Mouse (Mus musculus): ENCODE measurements around the gene Gnl2.
A peak's percentile ranks its signal among the peaks of the same experiment; 100 is the strongest.

Gnl2 gene

DNA sequence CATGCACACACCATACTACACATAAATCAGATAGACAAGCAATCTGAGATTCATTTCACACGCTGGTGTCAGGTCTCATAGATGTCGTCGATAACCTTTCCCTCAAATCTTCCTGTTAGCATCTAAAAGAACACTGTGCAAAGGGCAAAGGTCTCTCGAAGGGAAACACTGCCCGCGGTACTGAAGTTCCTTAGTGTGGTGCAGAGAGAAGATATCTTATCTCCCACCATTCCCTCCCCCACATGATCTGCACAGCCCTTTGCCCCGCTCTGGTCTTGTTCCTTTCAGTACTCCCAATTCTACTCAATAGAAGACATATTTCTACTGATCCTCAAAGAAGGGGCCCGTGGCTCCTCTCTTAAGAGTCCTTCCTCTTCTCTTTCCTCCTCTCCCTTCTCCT is 13.4 kb upstream of the Gnl2 start:
- DNase-seq (ENCODE audit: low spot score), result no peak

DNA sequence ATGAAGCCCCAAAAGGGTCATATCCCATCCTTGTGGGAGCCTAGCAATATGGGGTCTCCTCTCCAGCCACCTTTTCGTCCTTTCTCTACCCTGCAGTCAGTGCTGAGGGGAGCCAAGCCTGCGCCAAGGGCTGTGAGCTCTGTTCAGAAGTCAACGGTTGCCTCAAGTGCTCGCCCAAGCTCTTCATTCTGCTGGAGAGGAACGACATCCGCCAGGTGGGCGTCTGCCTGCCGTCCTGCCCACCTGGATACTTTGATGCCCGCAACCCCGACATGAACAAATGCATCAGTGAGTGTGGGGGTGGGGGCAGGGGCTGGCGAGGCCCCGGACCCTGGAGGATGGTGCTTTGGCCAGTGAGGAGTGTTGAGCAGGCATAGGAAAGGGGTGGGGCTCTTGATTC is 11.5 kb upstream of the Gnl2 start:
- DNase-seq (ENCODE audit: low spot score), result no peak

DNA sequence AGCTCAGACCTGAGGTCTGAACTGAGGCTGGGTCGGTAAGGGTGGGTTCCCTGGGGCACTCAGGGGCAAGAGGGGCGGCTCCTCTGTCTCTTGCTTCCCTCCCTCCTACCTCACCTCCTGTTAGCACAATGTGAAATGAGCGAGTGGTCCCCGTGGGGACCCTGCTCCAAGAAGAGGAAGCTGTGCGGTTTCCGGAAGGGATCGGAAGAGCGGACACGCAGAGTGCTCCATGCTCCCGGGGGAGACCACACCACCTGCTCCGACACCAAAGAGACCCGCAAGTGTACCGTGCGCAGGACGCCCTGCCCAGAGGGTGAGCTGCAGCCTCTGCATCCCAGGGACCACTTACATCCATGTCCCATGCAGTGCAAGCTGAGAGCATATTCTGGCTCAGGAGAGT is 8.9 kb upstream of the Gnl2 start:
- DNase-seq (ENCODE audit: low spot score), result no peak

DNA sequence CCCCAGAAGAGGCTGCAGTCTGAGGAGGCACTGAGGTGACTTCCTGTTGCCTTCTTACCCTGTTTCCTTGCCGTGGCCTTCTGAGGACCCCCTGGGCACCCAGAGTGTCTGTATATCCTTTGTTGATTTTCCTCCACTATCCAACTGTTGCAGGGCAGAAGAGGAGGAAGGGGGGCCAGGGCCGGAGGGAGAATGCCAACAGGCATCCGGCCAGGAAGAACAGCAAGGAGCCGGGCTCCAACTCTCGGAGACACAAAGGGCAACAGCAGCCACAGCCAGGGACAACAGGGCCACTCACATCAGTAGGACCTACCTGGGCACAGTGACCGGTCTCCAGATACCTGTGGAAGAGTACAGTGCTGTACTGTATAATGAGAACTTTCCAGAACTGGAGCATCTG is 8.2 kb upstream of the Gnl2 start:
- no peak for DNase-seq (ENCODE audit: low spot score)

DNA sequence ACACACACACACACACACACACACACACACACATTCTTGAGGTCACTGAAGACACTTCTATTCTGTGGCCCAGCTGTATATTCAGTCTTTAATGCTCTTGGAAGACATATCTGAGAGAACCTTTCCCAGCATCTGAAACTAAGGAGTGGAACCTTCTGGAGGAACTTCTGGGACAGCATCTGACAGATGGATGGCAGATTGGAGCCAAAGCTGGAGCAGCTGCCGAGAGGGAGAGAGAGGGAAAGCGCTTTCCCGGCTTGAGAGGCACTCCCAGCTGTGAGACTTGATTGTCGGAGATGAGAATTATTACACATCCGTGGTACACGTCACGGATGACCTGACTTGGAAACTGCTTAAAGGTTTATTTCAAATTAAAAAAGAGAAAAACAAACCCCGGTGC is 7.7 kb upstream of the Gnl2 start:
- no peak for DNase-seq (ENCODE audit: low spot score)

DNA sequence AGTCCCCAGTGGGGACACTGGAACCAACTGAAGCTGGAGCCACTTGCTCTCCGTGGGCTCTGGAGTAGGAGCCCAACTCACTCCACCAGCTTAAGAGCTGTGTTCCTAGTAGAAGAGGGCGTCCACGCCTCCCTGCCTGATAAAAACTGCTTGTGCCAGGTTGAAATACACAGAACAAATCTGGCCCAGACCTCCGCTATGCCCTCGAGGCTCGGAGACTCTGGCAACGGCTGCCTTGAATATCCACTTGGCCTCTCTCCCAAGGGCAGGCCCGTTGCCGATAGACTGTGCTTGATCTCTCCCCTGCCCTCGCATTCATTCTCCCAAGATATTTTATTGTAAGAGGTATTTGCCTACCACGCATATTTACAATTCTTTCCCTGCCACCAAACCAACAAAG is 1.0 kb downstream of the Gnl2 start:
- DNase-seq (ENCODE audit: low spot score), result no peak

DNA sequence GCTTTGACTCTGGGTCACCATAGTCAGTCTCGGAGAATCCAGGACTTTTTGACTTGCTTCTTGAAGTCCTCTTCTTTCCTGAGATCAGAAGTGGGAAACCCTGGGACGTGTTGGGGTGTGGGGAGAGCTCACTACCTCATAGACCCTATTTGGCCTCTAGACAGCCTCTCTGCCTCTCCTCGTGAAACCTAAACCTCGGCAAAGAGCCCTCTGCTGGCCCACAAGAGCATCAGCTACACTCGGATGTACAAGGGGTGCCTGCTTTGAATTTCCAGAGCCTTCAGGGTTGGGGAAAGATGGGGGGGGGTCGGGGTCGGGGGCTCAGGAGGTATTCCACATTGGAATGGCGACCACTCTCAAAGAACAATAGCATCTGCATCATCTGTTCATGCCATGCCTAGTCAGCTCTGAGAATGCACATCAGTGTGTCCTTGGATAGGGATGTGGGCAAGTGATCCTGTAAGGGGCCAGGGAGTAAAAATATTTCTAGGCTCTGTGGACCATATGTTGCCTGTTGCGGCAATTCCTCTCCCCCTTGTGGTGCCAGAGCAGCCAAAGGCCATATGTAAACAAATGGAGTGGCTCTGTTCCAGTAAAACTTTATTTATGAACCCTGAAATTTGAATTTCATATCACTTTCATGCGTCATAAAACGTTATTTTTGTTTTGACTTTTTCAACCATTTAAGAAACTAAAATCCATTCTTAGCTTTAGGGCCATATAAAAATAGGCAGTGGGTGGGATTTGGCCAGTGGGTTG is 4.6 kb downstream of the Gnl2 start:
- peak; percentile 24 for DNase-seq (ENCODE audit: low spot score)

DNA sequence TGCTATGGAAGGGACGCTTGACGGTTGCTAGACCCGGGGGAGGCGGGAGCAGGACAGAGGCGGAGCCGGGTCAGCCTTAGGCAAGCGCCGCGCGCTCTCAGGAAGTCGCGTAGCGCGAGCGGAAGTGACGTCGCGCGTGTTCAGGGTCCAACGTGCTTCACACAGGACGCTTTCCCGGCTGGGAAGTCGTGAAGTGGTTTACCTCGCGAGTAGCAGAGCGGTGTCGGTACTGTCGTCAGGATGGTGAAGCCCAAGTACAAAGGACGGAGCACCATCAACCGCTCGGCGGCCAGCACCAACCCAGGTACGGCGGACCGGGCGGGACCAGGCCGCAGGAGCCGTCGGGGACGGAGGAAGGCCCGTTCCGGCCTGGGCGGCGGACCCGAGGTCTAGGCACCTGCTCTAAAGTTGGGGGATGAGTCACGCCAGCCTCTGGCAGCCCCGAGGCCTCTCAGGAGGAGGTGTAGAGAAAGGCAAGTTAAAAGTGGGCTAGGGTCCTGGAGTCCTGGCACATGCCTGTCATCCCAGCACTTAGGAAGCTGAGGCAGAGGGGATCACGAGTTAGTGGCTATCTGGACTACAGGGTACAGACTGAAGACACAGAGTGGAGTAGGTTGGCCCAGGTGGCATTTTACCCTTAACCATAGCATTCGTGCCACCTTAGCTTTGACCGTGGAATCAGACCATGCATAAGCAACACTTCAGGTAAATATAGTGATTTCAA is 13.7 kb downstream of the Gnl2 start:
- peak; percentile 100 for DNase-seq (ENCODE audit: low spot score)

DNA sequence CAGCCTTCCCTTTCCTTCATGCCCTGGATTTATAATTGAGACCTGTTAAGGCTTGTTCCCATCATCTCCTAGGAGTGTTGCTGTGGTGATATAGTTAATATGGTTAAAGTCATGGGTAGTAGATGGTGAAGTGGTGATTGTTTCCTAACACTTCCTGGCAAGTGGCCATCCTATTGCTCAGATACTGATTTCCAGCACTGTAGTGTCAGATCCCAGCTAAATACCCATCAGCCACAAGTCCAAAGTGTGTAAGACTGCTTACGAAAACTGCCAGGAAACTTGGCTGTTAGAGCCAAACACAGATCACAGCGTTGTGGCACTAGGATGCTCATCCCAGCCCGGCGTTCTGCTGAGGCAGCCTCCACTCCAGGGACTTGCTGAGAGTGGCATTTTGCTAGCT is 18.0 kb downstream of the Gnl2 start:
- no peak for DNase-seq (ENCODE audit: low spot score)

DNA sequence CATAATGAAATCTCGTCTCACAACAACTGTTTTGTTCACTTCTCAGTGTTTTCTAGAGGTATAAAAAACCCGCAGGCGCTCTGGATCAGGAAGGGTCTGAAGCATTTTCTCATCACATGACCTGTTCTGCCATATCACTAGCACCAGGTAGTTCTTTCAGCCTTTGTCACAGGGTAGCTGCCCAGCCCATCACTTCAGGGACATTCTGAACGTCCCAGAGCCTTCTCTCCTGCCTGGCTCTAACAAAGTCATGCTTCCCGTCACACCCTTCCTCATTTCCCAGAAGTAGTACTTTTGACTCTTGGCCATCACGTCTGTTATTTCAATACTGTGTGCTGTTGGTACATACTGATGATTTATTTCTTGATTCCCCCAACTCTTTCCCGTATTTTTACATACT is 28.1 kb downstream of the Gnl2 start:
- no peak for DNase-seq (ENCODE audit: low spot score)

DNA sequence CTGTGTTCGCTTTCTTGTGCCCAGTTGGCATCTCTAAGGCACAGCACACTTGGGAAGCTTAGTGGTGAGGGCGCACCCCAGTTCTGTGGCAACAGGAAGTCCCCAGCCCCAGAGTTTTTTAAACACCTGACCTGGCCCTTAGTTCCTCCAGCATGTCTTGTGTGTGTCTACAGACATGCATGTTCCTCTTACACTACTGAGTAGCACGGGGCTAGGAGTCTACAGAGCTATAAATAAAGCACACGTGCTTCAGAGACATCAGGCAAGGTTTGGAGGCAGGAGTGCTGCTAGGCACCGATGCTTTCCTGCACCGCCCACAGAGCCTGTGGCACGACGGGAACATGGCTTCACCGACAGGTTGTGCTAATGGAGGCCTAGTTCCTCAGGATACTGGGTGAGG is 39.0 kb downstream of the Gnl2 start:
- no peak for DNase-seq (ENCODE audit: low spot score)

DNA sequence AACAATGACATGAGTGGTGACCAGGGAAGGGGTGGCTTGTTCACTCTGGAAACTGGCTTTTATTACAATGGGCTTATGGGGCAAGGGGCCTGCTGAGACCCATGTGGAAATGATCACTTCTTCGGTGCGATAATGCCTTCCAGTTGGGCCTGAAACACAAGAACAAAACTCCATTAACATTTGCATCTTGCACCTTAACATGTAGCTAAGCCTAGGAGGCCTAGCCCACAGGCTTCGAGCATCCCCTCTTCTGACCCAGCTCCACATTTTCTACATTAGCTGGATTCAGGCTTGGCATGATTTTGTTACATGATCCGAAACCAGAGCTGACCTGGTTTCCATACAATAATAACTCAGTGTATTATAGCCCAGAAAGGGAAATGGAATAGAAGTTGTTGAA is 40.1 kb downstream of the Gnl2 start:
- no peak for DNase-seq (ENCODE audit: low spot score)

DNA sequence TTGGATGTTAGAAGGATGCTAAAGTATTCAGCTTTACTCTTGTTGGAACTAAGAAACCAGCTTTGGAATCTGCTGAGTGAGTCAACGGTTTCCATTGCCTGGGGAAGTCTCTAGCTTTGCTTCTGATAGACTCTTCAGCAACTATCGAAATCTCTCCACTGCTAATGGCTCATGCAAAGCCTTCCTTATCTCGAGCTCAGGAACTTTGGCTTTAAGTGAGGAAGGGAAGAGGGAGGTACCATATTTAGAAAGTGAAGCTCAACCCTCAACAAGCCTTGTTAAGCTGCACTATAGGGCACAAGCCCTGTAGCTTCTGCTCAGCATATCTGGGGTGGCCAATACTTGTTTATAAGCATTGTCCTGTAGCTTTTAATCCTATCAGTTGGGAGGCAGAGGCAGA is 40.9 kb downstream of the Gnl2 start:
- no peak for DNase-seq (ENCODE audit: low spot score)

DNA sequence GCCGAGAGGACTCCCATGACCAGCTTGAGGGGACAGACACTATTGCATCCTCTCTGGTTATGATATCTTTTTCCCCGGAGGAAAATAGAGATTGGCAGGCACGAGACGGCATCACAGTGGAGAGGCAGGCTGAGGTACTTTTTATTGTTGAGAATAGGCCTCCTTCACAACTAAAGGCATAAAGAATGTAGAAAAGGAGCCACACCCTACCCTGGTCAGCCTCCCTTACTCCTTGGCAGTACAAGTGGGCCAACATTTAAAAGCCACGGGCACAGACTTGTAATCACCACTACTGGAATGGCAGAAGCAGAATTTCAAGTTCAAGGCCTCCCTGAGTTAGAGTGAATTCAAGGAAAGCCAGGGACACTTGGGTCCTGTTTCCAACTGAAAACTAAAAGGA is 41.6 kb downstream of the Gnl2 start:
- DNase-seq (ENCODE audit: low spot score), result no peak

DNA sequence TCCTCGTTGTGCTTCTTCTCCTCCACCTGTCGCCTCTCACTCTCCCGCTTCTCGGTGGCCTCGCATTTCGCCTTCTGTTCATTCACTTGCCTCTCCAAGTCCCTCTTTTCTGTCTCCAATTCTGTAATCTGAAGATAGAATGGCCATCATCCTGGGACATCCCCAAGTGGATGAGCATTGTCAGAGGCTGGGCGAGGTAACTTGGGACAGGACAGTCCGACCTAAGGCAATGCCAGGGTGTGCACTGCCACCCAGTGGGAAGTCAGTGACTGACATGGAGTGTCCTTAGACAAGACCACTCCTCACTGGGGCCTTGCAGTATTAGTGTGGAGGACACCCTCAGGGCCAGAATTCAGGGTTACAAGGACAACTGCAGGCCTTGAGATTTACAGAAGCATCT is 42.6 kb downstream of the Gnl2 start:
- DNase-seq (ENCODE audit: low spot score), result peak; percentile 93

DNA sequence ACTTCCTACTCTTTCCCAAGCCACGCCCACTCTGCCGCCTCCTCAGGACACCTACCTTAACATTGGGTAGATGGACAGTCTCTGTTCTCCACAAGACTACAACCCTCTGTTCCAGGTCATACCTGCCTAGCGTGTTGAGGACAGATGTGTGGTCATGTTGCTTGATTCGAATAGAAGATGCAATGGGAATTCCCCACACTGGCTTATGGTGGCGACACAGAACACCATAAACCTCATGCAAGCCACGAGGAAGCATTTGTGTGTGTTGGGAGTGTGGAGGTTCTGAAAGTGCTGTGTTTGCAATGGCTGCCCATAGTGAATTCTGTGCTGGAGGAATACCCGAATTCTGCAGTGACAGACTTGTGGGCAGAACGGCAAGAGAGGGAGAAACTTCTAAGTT is 47.4 kb downstream of the Gnl2 start:
- DNase-seq (ENCODE audit: low spot score), result no peak

DNA sequence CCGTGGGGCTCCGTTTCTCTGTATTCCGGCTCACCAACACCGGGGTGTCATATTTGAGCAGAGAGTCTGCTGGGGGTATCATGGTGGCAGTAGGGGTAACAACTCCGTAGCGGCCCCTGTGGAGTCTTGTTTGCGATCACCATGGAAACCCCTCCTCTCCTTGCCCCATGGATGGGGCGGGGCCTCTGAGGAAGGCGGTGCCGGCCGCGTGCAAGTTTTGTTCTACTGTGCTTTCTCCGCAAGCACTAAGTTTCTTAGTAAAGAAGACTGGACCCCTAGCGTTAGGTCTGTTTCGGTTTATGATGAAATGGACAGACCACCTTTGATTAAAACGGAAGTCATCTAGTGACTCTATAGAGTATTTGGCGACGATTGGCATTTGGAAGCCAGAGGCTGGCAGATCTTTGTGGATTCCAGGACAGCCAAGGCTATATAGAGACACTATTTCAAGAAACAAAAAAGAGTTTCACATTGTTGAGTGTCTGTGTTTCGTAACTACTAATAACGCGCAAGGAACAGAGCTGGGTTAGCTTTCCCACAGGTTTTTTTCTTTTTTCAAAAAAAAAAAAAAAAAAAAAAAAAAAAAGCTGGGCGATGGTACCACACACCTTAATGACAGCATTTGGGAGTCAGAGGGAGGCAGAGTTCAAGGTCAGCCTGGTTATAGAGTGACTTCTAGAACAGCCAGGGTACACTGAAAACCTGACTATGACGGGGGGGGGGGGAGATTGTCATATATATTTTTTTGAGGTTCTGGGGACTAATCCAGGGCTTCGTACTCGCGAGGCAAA is 49.3 kb downstream of the Gnl2 start, which contains the start of gene Dnali1:
TSS of gene Dnali1 (minus strand) at position 187 of the 791 bp plus-strand sequence.
- peak; percentile 83 for DNase-seq (ENCODE audit: low spot score)

DNA sequence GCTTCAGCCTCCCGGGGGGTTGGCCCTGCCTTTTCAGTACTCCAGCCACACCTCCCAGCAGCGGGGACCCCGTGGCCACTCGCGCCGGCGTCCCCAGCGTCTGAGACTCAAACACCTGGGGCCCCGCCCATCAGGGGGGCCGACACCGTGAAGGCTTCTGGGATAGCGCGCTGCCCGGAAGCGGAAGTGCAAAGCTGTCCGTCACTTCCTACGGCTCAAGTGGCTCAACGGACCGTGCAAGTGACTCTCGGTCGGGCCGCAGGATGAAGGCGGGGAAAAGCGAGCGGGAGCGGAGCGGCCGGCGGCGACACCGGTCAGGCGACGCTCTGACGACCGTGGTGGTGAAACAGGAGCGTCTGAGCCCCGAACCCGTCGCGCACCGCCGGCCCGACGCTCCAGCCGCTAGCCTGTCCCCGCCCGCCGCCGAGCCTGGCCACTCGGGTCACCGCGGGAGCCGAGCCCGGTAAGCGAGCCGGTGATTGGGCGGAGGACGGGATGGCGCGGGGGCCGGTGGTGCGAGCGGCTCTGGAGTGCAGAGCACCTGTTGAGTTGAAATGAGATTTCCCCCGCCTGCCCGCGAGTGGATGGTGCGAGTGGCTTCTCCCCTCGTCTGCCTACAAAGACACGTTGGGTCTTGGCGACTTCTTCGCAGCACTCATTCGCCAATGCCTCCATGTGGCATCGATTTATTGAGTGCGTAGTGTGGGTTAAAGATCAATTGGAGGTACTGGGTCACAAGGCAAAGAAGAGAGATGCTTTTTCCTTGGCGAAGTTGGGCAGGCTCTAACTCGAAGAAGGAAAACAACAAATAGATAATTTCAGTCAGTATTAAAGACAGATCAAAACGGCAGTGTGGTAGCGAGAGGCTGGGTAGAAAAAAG is 50.3 kb downstream of the Gnl2 start, which contains the start of gene Snip1:
TSS of gene Snip1 (plus strand) at position 183 of the 881 bp plus-strand sequence.
- peak; percentile 96 for DNase-seq (ENCODE audit: low spot score)

DNA sequence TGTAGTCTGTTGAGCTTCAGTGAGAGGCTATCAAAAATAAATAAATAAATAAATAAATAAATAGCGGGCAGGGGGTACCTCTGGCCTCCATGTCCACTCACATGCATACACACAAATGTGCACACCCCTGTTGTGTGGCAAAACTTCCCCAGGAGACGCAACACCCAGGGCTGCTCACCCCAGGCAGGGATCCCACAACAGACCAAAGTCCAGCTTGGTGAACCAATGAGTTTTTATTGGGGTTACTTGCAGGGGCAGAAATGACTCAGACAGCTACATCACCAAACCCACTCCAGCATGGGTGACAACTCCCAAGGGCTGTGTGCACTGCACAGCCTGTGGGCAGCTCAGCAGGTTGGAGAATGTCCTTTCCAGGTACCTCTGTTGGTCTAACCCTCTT is 61.3 kb downstream of the Gnl2 start:
- DNase-seq (ENCODE audit: low spot score), result no peak

DNA sequence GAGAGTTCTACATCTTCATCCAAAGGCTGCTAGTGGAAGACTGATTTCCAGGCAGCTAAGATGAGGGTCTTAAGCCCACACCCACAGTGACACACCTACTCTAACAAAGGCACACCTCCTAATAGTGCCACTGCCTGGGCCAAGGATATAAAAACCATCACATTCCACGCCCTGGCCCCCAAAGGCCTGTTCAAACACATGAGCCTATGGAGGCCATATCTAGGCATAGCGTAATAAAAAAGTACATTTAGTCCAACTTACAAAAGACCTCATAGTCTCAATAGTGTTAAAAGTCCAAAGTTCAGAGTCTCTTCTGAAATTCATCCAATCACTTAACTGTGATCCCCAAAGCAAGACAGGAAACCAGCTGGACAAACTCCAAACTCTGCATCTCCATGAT is 62.3 kb downstream of the Gnl2 start:
- DNase-seq (ENCODE audit: low spot score), result no peak

DNA sequence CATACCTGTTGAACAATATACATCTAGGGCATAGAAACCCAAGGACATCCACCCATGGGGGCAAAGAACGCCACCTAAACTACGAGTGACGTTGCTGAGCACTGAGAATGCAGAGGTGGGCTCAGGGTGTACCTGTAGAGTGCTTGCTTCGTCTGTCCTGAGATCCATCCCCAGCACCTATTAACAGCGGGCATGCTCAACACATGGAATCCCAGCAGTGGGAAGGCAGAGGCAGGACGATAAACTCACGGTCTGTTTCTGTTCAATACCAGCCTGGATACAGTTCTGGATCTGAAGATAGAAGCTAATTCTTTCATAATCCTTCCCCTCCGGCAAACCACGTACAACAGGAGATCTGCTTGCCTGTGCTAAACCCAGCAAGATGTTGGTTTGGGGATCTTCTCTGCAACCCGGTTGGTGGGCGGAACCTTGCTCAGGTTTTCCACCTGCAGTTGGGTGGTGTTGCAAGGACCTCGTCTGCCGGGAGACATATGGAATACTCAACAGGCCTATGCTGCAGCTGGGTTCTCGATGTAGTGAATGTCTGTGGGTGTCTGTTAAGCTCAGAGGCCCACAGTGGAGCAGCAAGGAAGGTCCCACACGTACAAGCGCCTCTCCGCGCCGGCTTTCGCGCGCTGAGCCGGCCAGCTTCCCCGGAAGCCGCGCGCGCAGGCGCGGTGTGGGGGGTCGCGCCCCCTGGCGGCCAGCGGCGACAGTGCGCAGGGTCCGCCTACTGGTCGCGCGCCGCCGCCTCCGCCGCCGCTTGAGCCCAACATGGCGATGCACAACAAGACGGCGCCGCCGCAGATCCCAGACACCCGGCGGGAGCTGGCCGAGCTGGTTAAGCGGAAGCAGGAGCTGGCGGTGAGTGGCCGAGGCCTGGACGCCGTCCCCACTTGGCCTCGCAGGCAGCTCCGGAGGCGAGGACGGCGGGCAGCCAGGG is 68.3 kb downstream of the Gnl2 start, which contains the start of gene Meaf6:
TSS of gene Meaf6 (plus strand) at position 732 of the 943 bp plus-strand sequence.
- peak; percentile 90 for DNase-seq (ENCODE audit: low spot score)
